Mouse (Mus musculus): ENCODE measurements around the gene Lrriq1.

Gene Lrriq1

DNA sequence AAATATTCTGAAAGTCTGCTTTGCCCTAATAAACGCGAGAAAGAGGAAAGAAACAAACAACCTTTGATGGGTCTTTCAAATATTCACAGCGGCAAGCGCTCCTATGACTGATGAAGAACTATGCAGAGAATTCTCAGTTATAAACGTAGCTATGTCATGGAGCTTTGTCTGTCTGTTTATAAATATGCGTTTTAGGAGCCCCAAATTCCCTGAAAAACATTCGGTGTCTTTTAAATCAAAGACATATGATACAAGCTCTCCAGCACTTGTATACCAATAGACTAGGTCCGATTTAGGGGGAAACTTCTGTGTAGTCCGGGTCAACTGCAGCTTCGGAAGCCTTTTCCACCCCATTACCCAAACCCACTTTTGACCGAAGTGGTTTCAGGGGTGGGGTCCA, 205.2 kb downstream of the Lrriq1 start:
- ChIA-PET CTCF (no interaction called here), POLR2A (interaction anchor here in 1 of 4 experiments (0.7 kb wide), 1 partner anchor 128 kb away, joined by 5 read pairs; no protein-coding TSS in a partner anchor)

DNA sequence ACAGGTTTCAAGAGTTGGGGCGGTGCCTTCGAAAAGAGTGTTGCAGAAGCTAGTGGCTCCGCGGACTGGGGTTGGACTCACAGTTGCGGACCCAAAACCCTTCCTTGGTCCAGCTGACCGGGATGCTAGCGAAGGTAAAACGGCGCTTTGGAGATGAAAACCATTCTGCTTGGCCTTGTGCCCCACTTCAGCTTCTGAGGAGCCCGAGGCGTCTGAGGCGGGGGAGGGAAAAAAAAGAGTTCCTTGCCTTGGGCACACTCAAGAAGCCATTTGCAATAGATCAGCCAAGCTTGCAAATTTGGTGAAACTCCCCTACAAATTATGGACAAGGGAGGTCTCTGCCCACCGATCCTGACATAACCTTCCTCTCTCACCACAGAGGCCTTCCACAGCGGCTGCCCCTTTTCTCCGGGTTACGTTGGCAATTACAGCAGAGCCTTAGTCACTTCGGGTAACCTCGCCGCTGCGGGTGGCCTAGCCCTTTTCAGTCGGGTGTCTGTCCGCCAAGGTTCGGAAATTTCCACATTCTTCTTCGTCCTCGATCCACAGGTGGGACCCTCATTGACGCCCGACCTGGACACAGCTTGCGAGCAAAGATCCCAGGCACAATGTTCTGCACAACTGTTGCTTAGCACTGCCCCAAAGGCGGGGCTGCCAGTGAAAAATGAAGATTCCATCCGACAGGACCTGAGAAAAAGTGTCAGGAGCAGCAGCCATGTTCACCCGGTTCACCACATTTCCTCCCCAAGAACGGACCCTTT, 206.2 kb downstream of the Lrriq1 start, which contains the start of gene Alx1:
Alx1 (minus strand) TSS at position 486 of the 761 bp plus-strand sequence.
- ChIA-PET CTCF (interaction anchor here in 1 of 4 experiments (0.6 kb wide), 1 partner anchor 91 kb away, joined by 3 read pairs; no protein-coding TSS in a partner anchor), POLR2A (interaction anchor here in 1 of 4 experiments (0.6 kb wide), 1 partner anchor 17 kb away, joined by 11 read pairs; no protein-coding TSS in a partner anchor)

DNA sequence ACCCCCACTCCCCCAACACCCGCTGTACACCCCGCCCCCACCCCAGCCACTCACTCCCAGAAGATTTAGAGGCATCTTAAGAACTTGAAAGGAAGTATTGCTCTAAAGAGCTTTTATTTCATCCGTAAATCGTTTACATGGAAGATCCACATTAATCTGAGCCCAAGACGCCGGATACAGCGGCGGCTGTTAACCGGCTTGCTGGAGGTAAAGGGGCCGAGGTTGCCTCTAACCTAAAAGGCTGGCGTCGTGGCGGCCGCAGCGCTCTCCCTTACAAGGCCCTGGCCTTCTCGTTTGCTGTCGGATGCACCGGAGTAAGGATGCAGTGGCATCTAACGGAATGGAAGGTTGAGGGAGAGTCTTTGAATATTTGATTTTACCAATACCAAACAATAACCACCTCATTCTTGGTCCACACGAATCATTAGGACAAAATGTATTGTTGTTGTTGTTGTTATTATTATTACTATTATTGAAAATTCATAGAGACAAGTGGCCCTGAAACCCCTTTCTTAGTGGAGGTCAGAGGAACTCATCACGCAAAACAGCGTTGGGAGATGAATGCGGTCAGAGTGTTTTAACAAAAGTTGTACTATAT, 206.9 kb downstream of the Lrriq1 start:
- ChIA-PET POLR2A (no interaction called here), CTCF (no interaction called here)

DNA sequence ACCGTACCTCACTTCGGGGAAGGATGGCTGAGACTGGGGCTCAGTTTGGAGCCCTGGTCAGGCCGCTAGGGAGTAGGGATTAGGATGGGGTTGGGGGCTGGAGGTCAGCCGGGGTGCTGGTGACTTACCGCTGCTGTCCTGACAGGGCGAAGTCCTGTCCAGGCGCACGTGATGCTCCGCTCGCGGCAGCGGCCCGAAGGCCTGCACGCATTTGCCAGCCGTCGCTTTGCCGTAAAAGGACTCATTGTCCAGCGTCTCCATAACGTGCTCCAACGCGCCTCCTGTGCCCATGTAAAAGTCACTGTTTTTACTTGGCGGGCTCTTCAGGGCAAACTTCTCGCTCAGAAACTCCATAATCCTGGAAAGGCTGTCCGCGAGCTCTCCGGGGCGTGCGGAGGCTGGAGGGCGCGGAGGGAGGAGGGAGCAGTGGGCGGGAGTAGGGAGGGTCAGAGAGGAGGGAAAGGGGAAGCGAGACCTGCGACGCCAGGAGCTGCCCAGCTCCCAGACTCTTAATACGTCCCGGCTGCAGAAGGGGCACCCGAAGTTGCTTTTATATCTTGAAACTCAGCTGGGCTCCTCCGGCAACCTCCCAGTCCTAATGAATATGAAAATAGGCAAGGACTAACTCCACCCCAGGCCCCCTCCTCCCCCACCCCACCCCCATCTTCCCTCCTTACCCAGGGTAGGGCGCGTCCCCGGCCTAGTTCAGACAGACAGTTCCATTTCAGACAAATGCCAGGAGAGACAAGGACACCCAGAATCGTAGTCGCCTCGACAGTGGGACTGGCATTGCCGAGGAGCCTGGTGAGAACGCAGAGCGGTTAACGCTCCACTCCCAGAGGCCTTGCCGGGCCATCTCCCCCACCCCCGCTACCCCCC, 207.6 kb downstream of the Lrriq1 start:
- ChIA-PET POLR2A (interaction anchor here in 1 of 4 experiments (0.9 kb wide), 1 partner anchor 8 kb away, joined by 3 read pairs; no protein-coding TSS in a partner anchor), CTCF (interaction anchor here in 1 of 4 experiments (0.5 kb wide), 1 partner anchor 595 kb away, joined by 3 read pairs; no protein-coding TSS in a partner anchor)

DNA sequence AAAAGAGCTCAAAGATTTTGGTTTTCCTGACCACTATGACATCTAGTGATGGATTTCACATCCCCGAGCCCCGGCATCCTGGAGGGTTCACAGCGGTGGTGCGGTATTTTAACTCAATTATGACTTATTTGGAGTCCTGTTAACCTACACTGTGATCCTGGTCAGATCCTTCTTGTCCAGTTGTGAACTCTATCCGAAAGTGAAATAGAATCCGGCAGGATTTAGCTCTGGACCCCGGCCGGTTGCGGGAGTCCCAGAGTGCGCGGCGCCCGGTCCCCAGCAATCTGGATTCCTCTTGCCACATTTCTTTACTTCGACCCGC, 208.2 kb downstream of the Lrriq1 start:
- ChIA-PET POLR2A (interaction anchor here in 1 of 4 experiments (0.9 kb wide), 1 partner anchor 9 kb away, joined by 3 read pairs; no protein-coding TSS in a partner anchor), CTCF (no interaction called here)

DNA sequence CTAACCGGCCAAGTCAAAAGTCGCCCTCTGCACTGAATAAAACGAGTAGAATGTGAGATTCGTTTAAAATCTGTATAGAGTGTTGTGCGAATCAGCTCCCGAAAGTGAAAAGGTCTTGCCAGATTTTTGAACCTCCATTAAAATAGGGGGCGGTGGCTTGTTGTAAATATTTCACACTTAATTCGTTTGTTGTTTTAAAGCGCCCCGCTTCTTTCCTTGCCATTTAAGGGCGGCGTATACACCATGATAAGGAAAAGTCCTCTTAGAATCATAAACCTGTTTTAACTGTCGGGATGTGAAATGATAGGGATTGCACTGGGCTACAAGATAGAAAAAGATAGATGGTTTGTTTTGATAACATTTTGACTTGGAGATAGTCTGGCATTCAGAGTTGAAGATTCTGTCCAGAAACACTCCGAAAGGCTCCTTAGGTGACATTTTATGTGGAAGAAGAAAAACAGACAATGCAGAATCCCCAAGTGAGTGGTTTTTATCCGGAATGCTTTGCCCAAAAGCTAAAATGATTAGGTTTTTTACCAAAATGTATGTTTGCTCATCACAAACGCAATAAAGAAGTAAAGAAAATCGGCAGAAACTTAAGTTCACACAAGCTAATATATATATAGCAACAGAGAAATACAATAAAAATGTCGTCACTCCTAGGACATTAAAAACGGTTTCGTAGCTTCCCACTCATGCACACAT, 208.7 kb downstream of the Lrriq1 start:
- ChIA-PET CTCF (no interaction called here), POLR2A (no interaction called here)

DNA sequence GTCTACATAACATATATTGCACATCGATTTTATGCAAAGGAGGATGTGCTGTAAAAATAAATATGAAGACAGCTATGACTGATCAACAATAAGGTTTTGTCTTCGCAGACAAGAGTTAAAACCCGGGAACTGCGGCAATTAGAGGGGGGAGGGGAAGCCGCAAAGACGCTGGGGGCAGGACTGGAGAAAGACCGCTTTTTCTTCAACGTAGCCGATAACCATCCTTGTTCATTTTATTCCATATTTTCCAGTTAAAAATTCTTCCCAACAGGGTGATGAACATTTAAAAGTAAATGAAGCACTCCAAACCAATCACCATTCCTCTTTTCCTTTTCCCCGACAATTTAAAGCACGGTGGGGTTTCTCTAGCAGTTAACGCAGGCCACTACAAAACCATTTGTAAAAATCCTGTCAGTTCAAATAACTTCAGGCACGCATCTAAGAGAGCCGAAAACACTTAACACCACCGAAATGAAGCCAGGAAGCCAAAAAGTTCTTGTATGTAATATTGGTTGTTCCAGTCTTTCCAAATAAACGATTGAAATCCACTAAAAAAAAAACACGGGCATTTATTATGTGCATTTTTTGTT, 209.4 kb downstream of the Lrriq1 start:
- CTCF ChIA-PET = no interaction called here
- POLR2A ChIA-PET = no interaction called here

DNA sequence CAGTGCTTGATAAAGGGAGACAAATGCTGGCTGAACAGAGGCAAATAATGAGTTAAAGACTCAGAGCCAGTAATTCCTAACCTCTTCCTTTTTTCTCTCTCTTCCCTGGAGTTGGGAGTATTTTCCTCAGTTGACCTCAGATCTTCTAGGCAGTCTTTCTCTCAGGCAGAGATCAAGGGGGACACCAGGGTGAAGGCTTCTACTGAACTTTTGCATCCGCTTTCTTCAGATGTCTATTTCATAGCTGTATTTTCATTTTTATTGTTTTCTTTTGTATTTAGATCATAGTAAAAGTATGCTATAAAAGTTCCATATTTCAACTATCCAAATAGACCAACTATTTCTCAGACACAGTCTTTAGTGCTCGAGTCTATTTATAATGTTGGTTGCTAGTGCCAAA, 233.6 kb downstream of the Lrriq1 start:
- POLR2A ChIA-PET = no interaction called here

DNA sequence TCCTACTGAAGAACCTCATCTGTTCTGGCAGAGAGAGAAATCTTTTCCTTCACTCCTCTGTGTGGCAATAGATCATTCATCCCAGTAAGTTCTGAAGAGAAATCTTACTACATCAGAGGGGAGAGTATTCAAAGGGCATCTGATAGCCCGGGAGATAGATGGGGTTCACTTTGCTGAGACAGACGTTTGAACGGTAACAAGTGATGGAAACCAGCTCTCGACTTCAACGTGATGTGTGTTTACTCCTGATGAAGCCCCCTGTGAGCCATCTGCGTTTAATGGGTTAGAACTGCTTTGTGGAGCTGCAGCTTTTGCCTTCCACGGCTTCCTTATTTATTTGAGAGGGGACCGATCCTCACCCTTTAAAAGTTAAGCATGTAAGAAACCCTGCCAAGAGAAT, 235.2 kb downstream of the Lrriq1 start:
- ChIA-PET CTCF (no interaction called here), POLR2A (no interaction called here)

More for the DNA sequence above, 233.6 kb downstream of the Lrriq1 start:
- CTCF ChIA-PET = no interaction called here

DNA sequence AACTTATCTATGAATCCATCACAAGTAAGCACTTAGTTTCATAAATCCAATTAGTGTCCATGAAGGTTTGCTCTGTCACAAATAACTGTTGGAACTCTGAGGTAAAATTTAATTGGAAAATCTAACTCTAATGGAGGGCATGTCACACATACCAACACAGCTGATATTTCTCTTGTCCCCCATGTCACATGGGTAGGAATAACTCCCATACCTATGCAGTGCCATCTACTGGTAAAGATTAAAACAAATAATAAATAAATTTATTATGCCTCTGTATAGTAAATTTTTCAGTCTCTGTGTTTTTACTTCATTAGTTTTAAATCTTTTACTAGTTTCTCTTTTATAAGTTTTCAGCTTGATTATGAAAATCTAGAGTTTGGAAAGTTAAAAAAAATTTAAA, 236.5 kb downstream of the Lrriq1 start:
- ChIA-PET POLR2A (no interaction called here), CTCF (no interaction called here)

Measured in embryonic stem cell, embryonic (primary cell).